Mouse (Mus musculus) erythroblast, adult 5-6 weeks (primary cell): Measurements from ENCODE around the gene Lamtor4. TPM values are rescaled to one million over a fixed set of nuclear protein-coding genes. Genes with fewer than 3 reads are reported as not detected.

Experiments used
- ATAC-seq: replicated peaks from 2 replicates; pipeline ENCODE4 v1.8.0; 2016; ENCODE audit warnings: moderate number of reproducible peaks, mild to moderate bottlenecking, moderate TSS enrichment, inconsistent platforms; ENCODE audit not compliant: poor library complexity, low FRiP score, severe bottlenecking
- total RNA-seq, 2 experiments: library from RNA; stranded (forward) in 1 of 2; stranded (reverse) in 1 of 2; fragments of 150-400 nt in 1 of 2; fragments of 200-764, 138-1000 nt in 1 of 2; gene quantifications; 2 replicates each; pipeline versions ENCODE4 v1.2.3 to v1.2.4; 2015 to 2017; ENCODE audit warnings: low replicate concordance in 2 of 2

Gene Lamtor4
- total RNA-seq, 2 experiments from 2014 or later: 11.3 to 63.6 TPM

DNA sequence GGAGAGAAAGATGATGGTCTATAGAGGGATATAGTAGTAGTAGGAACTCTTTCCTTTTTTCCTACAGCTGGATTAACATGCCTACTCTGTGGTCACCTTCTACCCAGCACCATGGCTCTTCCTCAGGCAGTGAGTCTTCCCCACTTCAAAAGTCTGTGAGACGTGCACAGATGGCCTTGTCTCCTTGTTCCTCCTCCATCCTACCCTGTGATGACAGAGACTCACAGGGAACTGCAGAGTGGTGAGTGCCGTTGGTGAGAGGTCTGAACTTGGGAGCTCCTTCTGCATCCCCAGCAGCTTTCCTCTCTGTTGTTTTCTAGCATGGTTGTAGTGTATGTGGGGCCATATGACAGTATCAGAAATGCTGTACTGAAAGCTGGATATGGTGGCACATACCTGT is 26.5 kb downstream of the Lamtor4 start:
- no peak for ATAC-seq

DNA sequence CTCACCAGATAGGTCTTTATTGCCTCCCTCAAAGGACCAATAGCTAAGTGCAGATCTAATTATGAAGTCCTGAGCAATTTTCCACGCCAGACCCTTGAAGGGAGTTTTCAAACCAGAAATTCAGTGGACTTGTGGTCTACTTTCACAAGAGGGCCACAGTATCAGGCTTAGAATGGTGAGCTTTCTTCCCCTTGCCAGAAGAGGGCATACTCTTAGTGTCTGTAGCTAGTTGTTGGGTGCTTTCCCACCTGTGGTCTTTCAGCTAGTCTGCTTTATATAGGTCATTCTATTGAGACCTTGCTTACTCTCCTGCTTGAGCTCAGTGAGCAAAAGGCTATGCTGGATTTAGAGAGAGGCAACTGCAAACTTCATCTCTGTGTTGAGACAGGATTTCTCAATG is 28.3 kb downstream of the Lamtor4 start:
- no peak for ATAC-seq

DNA sequence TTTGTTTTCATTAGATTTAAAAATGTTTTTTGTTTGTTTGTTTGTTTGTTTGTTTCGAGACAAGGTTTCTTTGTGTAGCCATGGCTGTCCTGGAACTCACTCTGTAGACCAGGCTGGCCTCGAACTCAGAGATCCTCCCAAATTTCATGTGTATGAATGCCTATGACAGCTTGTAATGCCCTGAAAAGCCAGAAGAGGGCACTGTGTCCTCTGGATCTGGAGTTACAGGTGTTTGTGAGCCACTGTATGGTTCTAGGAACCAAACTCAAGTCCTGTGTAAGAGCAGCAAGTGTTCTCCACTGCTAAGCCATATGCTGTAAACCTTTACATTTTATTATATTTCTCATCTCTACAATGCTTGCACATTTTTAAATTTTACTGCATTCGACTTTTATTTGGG is 32.6 kb downstream of the Lamtor4 start:
- no peak for ATAC-seq

DNA sequence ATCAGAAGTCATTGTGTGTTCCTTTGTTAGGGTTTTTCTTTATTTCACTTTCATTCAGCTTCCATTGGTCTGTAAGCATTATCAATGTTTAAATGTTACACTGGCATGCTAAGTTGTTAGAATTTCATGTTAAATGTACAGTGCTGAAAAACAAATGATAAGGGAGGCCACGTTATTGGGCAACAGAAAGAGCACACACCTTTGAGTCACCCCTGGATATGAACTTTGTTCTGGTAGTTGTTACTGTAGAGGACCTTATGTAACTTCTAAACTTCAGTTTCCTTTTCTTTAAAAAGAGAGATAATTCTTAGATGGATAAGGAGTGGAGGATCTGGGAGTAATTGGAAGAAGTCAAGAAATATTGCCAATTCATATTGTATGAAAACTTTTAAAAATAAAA is 36.4 kb downstream of the Lamtor4 start:
- ATAC-seq: no peak

DNA sequence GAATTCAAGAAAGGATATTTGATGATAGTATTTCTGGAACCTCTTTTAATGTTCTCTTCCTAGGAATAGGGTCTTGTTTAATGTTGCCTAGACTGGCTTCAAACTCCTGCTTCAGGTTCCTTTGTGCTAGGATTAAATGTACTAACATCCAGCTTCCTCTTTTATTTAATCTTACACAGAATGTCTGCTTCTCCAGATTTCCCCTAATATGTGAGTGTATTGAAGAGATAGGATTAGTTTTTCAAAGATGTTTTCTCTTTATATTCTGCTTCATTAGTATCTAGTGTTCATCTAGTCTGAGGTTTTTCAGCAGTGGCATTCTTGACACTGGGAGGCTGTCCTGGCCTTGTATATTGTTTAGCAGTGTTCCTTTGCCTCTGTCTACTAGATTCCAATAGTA is 38.9 kb downstream of the Lamtor4 start:
- no peak for ATAC-seq

DNA sequence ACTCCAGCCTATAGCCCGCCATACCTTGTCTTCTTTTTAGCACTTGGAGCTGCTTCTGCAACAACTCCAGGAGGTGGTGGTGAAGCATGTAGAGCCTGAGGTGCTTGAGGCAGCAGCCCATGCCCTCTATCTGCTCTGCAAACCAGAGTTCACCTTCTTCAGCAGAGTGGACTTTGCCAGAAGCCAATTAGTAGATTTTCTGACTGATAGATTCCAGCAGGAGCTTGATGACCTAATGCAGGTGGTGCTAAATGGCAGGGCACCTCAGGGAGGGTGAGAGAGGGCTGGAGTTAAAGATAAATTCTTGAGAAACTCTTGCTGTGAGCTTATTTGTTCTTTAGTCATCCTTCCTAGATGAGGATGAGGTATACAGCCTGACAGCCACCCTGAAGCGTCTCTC is 44.3 kb downstream of the Lamtor4 start:
- no peak for ATAC-seq

Other genes with a start within 250 kb of the Lamtor4 start
- not detected in 2 replicates for gene Smok3a, start 234.2 kb upstream of the Lamtor4 start, total RNA-seq (2015; ENCODE audit: low replicate concordance)
- gene Smok3a, start 234.2 kb upstream of the Lamtor4 start, total RNA-seq (2017; ENCODE audit: low replicate concordance): 0.09 TPM in 1 of 2 replicates, not detected in the other
- not detected in 2 replicates for gene Smok3b, start 234.1 kb upstream of the Lamtor4 start, total RNA-seq (2015; ENCODE audit: low replicate concordance)
- gene Smok3b, start 234.1 kb upstream of the Lamtor4 start, total RNA-seq (2017; ENCODE audit: low replicate concordance): not detected in 2 replicates
- gene Smok3c, start 202.3 kb upstream of the Lamtor4 start, total RNA-seq (2015; ENCODE audit: low replicate concordance): not detected in 2 replicates
- gene Smok3c, start 202.3 kb upstream of the Lamtor4 start, total RNA-seq (2017; ENCODE audit: low replicate concordance): not detected in 2 replicates
- 10.0 and 15.7 TPM in 2 replicates for gene Zkscan1, start 170.4 kb upstream of the Lamtor4 start, total RNA-seq (2015; ENCODE audit: low replicate concordance)
- 11.1 and 16.9 TPM in 2 replicates for gene Zkscan1, start 170.4 kb upstream of the Lamtor4 start, total RNA-seq (2017; ENCODE audit: low replicate concordance)
- 3.8 and 9.2 TPM in 2 replicates for gene Zscan21, start 138.6 kb upstream of the Lamtor4 start, total RNA-seq (2015; ENCODE audit: low replicate concordance)
- 6.8 and 13.2 TPM in 2 replicates for gene Zscan21, start 138.6 kb upstream of the Lamtor4 start, total RNA-seq (2017; ENCODE audit: low replicate concordance)
- gene Zfp113, start 99.7 kb upstream of the Lamtor4 start, total RNA-seq (2015; ENCODE audit: low replicate concordance): 0.77 TPM in 1 of 2 replicates, not detected in the other
- 2.6 and 5.4 TPM in 2 replicates for gene Zfp113, start 99.7 kb upstream of the Lamtor4 start, total RNA-seq (2017; ENCODE audit: low replicate concordance)
- 23.0 and 62.8 TPM in 2 replicates for gene Cops6, start 94.4 kb upstream of the Lamtor4 start, total RNA-seq (2015; ENCODE audit: low replicate concordance)
- 17.0 and 19.7 TPM in 2 replicates for gene Cops6, start 94.4 kb upstream of the Lamtor4 start, total RNA-seq (2017; ENCODE audit: low replicate concordance)
- gene Ap4m1, start 83.5 kb upstream of the Lamtor4 start, total RNA-seq (2015; ENCODE audit: low replicate concordance): 4.8 and 5.6 TPM in 2 replicates
- gene Ap4m1, start 83.5 kb upstream of the Lamtor4 start, total RNA-seq (2017; ENCODE audit: low replicate concordance): 7.9 and 12.5 TPM in 2 replicates
- 78.0 and 100 TPM in 2 replicates for gene Mcm7, start 83.1 kb upstream of the Lamtor4 start, total RNA-seq (2015; ENCODE audit: low replicate concordance)
- gene Mcm7, start 83.1 kb upstream of the Lamtor4 start, total RNA-seq (2017; ENCODE audit: low replicate concordance): 155 and 180 TPM in 2 replicates
- 10.6 and 16.9 TPM in 2 replicates for gene Taf6, start 68.0 kb upstream of the Lamtor4 start, total RNA-seq (2015; ENCODE audit: low replicate concordance)
- gene Taf6, start 68.0 kb upstream of the Lamtor4 start, total RNA-seq (2017; ENCODE audit: low replicate concordance): 10.9 and 11.5 TPM in 2 replicates
- 7.3 and 12.1 TPM in 2 replicates for gene Cnpy4, start 68.0 kb upstream of the Lamtor4 start, total RNA-seq (2015; ENCODE audit: low replicate concordance)
- 6.3 and 13.1 TPM in 2 replicates for gene Cnpy4, start 68.0 kb upstream of the Lamtor4 start, total RNA-seq (2017; ENCODE audit: low replicate concordance)
- gene Mblac1, start 61.2 kb upstream of the Lamtor4 start, total RNA-seq (2015; ENCODE audit: low replicate concordance): 1.0 TPM in 1 of 2 replicates, not detected in the other
- gene Mblac1, start 61.2 kb upstream of the Lamtor4 start, total RNA-seq (2017; ENCODE audit: low replicate concordance): 2.2 and 2.5 TPM in 2 replicates
- not detected in 2 replicates for gene Nxpe5, start 29.6 kb upstream of the Lamtor4 start, total RNA-seq (2015; ENCODE audit: low replicate concordance)
- not detected in 2 replicates for gene Nxpe5, start 29.6 kb upstream of the Lamtor4 start, total RNA-seq (2017; ENCODE audit: low replicate concordance)
- gene BC037034, start 8.6 kb downstream of the Lamtor4 start, total RNA-seq (2015; ENCODE audit: low replicate concordance): 9.0 and 16.9 TPM in 2 replicates
- 10.5 and 20.8 TPM in 2 replicates for gene BC037034, start 8.6 kb downstream of the Lamtor4 start, total RNA-seq (2017; ENCODE audit: low replicate concordance)
- gene Gal3st4, start 17.4 kb downstream of the Lamtor4 start, total RNA-seq (2015; ENCODE audit: low replicate concordance): not detected in 2 replicates
- gene Gal3st4, start 17.4 kb downstream of the Lamtor4 start, total RNA-seq (2017; ENCODE audit: low replicate concordance): not detected in 2 replicates
- 0.21 TPM in 1 of 2 replicates, not detected in the other for gene Gm43720, start 24.5 kb downstream of the Lamtor4 start, total RNA-seq (2015; ENCODE audit: low replicate concordance)
- not detected in 2 replicates for gene Gm43720, start 24.5 kb downstream of the Lamtor4 start, total RNA-seq (2017; ENCODE audit: low replicate concordance)
- 2.9 TPM in 1 of 2 replicates, not detected in the other for gene Gpc2, start 24.5 kb downstream of the Lamtor4 start, total RNA-seq (2015; ENCODE audit: low replicate concordance)
- 1.7 TPM in 1 of 2 replicates, not detected in the other for gene Gpc2, start 24.5 kb downstream of the Lamtor4 start, total RNA-seq (2017; ENCODE audit: low replicate concordance)
- gene Stag3, start 24.8 kb downstream of the Lamtor4 start, total RNA-seq (2015; ENCODE audit: low replicate concordance): 9.0 and 25.7 TPM in 2 replicates
- gene Stag3, start 24.8 kb downstream of the Lamtor4 start, total RNA-seq (2017; ENCODE audit: low replicate concordance): 5.6 and 10.9 TPM in 2 replicates
- gene Pvrig, start 86.5 kb downstream of the Lamtor4 start, total RNA-seq (2015; ENCODE audit: low replicate concordance): not detected in 2 replicates
- 0.17 TPM in 1 of 2 replicates, not detected in the other for gene Pvrig, start 86.5 kb downstream of the Lamtor4 start, total RNA-seq (2017; ENCODE audit: low replicate concordance)
- 3.6 and 6.0 TPM in 2 replicates for gene Zfp157, start 186.0 kb downstream of the Lamtor4 start, total RNA-seq (2015; ENCODE audit: low replicate concordance)
- gene Zfp157, start 186.0 kb downstream of the Lamtor4 start, total RNA-seq (2017; ENCODE audit: low replicate concordance): 0.98 and 2.7 TPM in 2 replicates